Mouse (Mus musculus): ENCODE data around the gene Slc22a21. TPM values are rescaled to one million over a fixed set of nuclear protein-coding genes. Genes with fewer than 3 reads are reported as not detected.
"Not testable (repeated sequence)": the region's sequence is repeated elsewhere in the genome, so short reads cannot be mapped to it uniquely, and the experiment has no call there.

Slc22a21 gene
- polyA plus RNA-seq, 1 experiment, result not detected

DNA sequence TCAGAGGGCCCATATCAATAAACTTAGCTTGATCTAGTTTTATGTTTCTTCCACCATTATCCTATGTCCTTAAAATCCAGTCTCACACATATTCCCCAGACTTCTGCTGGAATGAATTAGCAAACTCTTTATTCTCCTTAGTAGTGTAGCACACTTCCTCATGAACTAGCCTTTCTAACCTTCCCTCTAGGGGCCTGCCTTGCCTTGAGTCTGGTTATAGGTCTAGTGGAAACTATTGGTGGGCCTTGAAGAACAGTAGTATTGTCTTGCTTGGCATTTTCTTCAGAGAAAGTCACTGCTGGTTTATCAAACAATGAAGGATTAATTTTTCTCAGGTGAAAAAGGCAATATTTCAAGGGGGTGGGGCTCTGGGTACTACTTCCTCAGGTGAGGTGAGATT is 4.6 kb downstream of the Slc22a21 start:
- Histone ChIP-seq H3K27ac (ENCODE audit: insufficient read depth, low read depth, low read length) (no peak overlapping the region), H3K4me3 (ENCODE audit: insufficient read depth, low read depth, low read length) (no peak overlapping the region), H3K4me1 (ENCODE audit: control insufficient read depth, insufficient read depth, low read length) (peaks cover 9% of the 10 kb centered on the region)
- TF ChIP-seq CTCF (IDR thresholded peaks at IDR 0.05; ENCODE audit: insufficient read depth, low read depth, low read length) (no peak), POLR2A (IDR thresholded peaks at IDR 0.05; ENCODE audit: insufficient read depth, low read depth, low read length) (no peak)

DNA sequence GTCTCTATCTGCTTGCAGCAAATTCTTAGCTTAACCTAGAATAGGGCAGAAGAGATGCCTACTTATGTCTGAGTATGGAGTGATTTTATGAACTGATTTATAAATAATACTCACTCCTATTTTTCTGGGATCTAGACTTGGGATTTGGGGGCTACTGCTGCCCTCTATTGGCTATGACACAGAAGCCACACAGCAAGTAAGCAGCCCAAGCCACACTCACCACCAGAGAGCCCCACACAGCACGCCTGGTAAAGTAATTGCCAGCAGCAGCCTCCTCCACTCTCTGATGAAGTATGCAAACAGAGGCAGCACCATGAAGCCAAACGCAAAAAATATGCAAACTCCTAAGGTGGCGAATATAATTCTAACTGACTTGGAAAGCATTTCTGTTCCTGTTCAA is 21.1 kb downstream of the Slc22a21 start:
- Histone ChIP-seq H3K27ac (ENCODE audit: insufficient read depth, low read depth, low read length) (no peak overlapping the region), H3K4me1 (ENCODE audit: control insufficient read depth, insufficient read depth, low read length) (no peaks in the 10 kb centered on the region), H3K4me3 (ENCODE audit: insufficient read depth, low read depth, low read length) (no peak overlapping the region)
- TF ChIP-seq POLR2A (IDR thresholded peaks at IDR 0.05; ENCODE audit: insufficient read depth, low read depth, low read length) (no peak), CTCF (IDR thresholded peaks at IDR 0.05; ENCODE audit: insufficient read depth, low read depth, low read length) (no peak)
- 64% methylated on average over 3 of the region's 3 CpGs for whole genome bisulfite sequencing

DNA sequence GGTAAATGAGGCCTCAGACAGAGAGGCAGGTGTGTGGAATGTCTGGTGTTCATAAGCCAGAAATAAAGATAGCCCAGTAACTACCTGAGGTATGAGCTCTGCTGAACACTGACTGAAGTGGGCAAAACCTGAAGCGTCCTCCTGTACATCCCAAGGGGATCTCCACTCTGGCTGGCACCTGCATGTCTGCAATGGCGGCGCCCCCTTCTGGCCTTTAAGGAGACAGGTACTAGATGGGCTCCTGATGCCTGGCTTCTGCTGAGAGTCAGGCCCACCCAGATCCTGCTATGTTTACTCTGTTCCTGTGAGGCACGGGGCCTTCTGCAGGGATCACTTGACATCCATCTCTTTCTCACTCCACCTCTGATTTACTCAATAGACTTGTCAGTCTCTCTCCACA is 22.0 kb downstream of the Slc22a21 start:
- WGBS, result 46% methylated on average over 4 of the region's 4 CpGs
- not testable (repeated sequence) for H3K4me3 ChIP-seq (ENCODE audit: insufficient read depth, low read depth, low read length); H3K27ac ChIP-seq (ENCODE audit: insufficient read depth, low read depth, low read length); H3K4me1 ChIP-seq (ENCODE audit: control insufficient read depth, insufficient read depth, low read length)

DNA sequence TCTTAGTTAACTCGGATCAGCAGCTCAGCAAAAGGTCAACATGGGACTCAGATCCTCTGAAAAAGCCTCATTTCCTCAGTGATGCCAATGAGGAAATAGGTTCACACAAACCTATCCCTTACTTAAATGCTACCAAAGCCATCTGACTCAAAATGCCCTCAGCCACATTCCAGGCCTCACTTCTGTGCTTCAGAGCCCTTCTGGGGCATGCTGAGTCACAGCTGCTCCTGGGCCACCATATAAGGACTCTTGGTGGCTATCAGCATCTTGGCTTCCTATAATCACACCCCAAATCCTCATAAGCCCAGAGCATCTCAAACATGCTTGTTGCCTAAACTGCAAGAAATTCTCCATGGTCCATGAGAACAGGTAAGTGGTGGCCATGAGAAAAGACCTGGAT is 23.5 kb downstream of the Slc22a21 start:
- 90% methylated on average over 1 of the region's 1 CpGs for WGBS
- Histone ChIP-seq H3K4me3 (ENCODE audit: insufficient read depth, low read depth, low read length) (no peak overlapping the region), H3K4me1 (ENCODE audit: control insufficient read depth, insufficient read depth, low read length) (no peaks in the 10 kb centered on the region), H3K27ac (ENCODE audit: insufficient read depth, low read depth, low read length) (no peak overlapping the region)
- TF ChIP-seq POLR2A (IDR thresholded peaks at IDR 0.05; ENCODE audit: insufficient read depth, low read depth, low read length) (no peak), CTCF (IDR thresholded peaks at IDR 0.05; ENCODE audit: insufficient read depth, low read depth, low read length) (no peak)

DNA sequence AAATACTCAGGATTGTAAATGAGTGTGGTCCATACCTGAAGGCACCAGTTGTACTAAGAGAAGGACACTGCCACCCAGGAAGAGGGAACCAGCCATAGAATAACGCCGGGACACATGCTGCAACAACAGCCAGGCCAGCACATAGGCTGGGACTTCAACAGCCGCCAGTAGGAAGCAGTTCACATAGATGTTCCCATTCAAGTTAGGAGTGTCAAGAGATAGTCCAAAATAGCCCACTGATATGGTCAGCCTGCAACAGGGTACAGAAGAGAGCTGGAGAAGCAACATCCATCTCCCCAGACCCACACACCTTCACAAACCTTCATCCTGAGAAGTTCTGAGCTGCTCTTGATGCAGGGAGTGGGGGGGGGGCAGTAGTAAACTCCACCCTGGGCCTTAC is 25.5 kb downstream of the Slc22a21 start:
- WGBS, result 91% methylated on average over 3 of the region's 3 CpGs
- no peak for TF ChIP-seq POLR2A (IDR thresholded peaks at IDR 0.05; ENCODE audit: insufficient read depth, low read depth, low read length)
- no peak for TF ChIP-seq CTCF (IDR thresholded peaks at IDR 0.05; ENCODE audit: insufficient read depth, low read depth, low read length)
- no peak overlapping the region for H3K4me3 ChIP-seq (ENCODE audit: insufficient read depth, low read depth, low read length)
- H3K4me1 ChIP-seq (ENCODE audit: control insufficient read depth, insufficient read depth, low read length), result no peaks in the 10 kb centered on the region
- H3K27ac ChIP-seq (ENCODE audit: insufficient read depth, low read depth, low read length), result no peak overlapping the region

DNA sequence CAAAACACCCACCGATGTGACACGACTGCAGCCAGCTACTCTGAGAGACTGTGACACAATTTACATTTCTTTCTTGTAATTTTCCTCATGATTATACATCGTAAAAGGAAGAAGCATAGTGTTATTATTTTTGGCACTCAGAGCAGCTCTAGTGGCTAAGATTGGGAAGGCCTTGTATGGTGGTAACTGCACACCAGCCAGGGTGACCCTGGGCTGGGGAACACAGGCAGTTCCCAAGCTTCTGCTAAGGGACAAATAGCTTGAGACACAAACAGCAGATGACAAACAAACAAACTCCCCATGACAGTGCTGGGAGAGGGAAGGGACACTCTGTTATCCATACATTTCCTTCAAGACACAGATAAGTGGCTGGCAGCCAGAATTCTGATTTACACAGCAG is 30.0 kb downstream of the Slc22a21 start:
- no CpG with 5 or more reads among the region's 3 CpGs for WGBS

DNA sequence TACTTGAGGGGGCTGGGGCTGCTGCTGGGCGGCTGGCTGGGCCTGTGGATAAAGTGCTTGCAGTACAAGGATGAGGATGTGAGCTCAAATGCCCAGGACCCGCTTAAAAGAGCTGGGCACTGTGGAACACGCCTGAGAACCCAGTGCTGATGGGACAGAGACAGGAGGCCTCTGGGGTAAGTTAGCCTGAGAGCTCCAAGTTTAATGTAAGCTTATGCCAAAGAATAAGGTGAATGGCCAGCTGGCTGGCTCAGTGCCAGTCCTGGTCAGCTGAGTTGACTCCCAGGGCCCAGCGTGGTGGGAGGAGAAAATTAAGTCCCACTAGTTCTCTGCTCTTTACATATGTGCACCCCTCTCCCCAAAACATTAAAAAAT is 48.2 kb downstream of the Slc22a21 start:
- H3K4me1 ChIP-seq (ENCODE audit: control insufficient read depth, insufficient read depth, low read length); H3K4me3 ChIP-seq (ENCODE audit: insufficient read depth, low read depth, low read length); H3K27ac ChIP-seq (ENCODE audit: insufficient read depth, low read depth, low read length): not testable (repeated sequence)
- WGBS, result 67% methylated on average over 4 of the region's 4 CpGs

More for the DNA sequence above, 30.0 kb downstream of the Slc22a21 start:
- H3K4me3 ChIP-seq (ENCODE audit: insufficient read depth, low read depth, low read length); H3K4me1 ChIP-seq (ENCODE audit: control insufficient read depth, insufficient read depth, low read length); H3K27ac ChIP-seq (ENCODE audit: insufficient read depth, low read depth, low read length): not testable (repeated sequence)

DNA sequence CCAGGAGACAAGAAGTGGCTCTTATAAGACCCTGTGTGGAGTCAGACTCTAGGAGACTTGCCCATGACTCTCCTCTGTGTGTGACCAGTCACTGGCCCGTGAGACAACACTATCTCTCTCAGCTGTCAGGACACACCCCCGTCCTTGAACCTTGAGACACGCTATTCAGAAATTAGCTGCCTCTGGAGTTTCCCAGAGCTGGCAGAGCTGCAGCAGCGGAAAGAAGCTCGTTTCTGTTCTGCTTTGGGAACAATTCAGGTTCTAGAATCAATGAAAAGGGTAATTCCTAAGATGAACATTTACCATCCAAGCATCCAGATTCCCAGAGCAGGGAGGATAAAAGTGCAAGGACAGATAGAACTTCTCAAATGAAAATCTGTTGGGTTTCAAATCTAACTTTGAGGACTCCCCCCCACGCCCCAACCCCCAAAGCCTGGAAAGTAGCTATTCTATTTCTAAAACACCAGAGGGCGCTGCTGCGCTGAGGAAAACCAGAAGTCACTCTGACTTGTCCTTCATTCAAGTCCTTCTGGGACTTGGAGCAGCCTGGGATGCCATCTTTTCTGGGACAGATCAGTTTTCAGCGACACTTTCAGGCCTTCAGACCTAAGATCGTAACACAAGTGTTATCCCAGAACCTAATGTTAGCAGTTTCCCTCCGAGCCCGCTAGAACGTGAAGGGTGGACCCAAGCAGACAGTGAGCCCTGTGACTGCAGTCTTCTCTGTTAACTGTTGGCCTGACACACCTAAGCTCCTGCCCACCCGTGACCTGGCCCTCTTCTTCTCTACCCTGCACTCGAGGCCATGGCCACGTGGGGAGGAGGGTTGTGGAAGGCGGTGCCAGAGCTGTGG is 48.8 kb downstream of the Slc22a21 start:
- Histone ChIP-seq H3K27ac (ENCODE audit: insufficient read depth, low read depth, low read length) (no peak overlapping the region), H3K4me3 (ENCODE audit: insufficient read depth, low read depth, low read length) (no peak overlapping the region), H3K4me1 (ENCODE audit: control insufficient read depth, insufficient read depth, low read length) (peaks cover 5% of the 10 kb centered on the region; the same call in 1 of the 2 replicates)
- 30% methylated on average over 17 of the region's 17 CpGs for WGBS
- TF ChIP-seq POLR2A (IDR thresholded peaks at IDR 0.05; ENCODE audit: insufficient read depth, low read depth, low read length) (no peak), CTCF (IDR thresholded peaks at IDR 0.05; ENCODE audit: insufficient read depth, low read depth, low read length) (0 out of 2 replicates have a peak, but pooled peaks have one; percentile 9)

DNA sequence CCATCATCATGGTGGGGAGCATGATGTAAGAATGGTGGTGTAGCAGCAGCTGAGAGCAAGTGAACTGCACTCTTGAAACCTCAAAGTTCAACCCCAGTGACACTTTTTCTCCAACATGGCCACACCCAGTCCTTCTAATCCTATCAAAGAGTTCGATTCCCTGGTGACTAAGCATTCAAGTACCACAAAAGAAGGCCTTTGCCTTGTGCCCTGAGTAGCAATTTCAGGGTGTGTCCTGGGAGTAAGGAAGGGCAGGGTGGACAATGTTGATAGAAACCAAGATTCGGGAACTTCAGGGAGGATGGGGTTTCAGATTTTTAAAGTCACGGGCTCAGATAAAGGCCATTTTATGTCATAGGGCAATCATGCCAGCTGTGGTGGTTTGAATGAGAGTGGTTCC is 50.4 kb downstream of the Slc22a21 start:
- H3K4me3 ChIP-seq (ENCODE audit: insufficient read depth, low read depth, low read length), result no peak overlapping the region
- peaks cover 5% of the 10 kb centered on the region; the same call in 1 of the 2 replicates for H3K4me1 ChIP-seq (ENCODE audit: control insufficient read depth, insufficient read depth, low read length)
- TF ChIP-seq CTCF (IDR thresholded peaks at IDR 0.05; ENCODE audit: insufficient read depth, low read depth, low read length) (no peak), POLR2A (IDR thresholded peaks at IDR 0.05; ENCODE audit: insufficient read depth, low read depth, low read length) (no peak)
- WGBS, result 86% methylated on average over 3 of the region's 3 CpGs
- H3K27ac ChIP-seq (ENCODE audit: insufficient read depth, low read depth, low read length), result no peak overlapping the region

DNA sequence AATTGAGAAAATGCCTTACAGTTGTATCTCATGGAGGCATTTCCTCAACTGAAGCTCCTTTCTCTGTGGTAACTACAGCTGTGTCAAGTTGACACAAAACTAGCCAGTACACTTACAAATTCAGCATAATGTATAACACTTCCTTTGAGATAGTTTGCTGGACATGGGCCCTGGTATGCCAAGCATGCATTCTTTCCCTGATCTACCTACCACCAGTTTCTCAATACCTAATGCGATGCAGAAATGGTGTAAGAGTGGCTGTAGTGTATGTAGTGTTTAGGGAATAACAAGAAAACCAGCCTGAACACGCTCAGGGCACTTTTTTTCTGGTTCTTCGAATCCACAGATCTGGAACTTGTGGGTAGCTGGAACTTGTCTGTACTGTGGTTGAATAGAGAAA is 51.5 kb downstream of the Slc22a21 start:
- no peak for TF ChIP-seq CTCF (IDR thresholded peaks at IDR 0.05; ENCODE audit: insufficient read depth, low read depth, low read length)
- TF ChIP-seq POLR2A (IDR thresholded peaks at IDR 0.05; ENCODE audit: insufficient read depth, low read depth, low read length), result no peak
- Histone ChIP-seq H3K27ac (ENCODE audit: insufficient read depth, low read depth, low read length) (no peak overlapping the region), H3K4me3 (ENCODE audit: insufficient read depth, low read depth, low read length) (no peak overlapping the region), H3K4me1 (ENCODE audit: control insufficient read depth, insufficient read depth, low read length) (peaks cover 5% of the 10 kb centered on the region; the same call in 1 of the 2 replicates)
- 78% methylated on average over 3 of the region's 3 CpGs for WGBS

Data from olfactory bulb, adult 2 months (tissue).